Mouse (Mus musculus) limb, embryonic 14.5 days (tissue): Measurements from ENCODE around the gene St6galnac4. TPM values are rescaled to one million over a fixed set of nuclear protein-coding genes. Genes with fewer than 3 reads are reported as not detected.

ENCODE experiments used
- ATAC-seq: fragments of 200-750 bp; cut with Nextera tagmentation; 2 replicates; pipeline ENCODE4 v1.8.0; 2017; ENCODE audit warnings: low read depth, moderate number of reproducible peaks, moderate TSS enrichment; ENCODE audit not compliant: low FRiP score
- DNase-seq: peaks from one replicate; pipeline ENCODE4 v3.0.0-alpha.2; 2015; ENCODE audit warnings: low spot score
- H3K27ac ChIP-seq: fragments of 300-500 bp; sonication (generic); replicated peaks from 2 replicates; pipeline ENCODE4 v1.5.1; 2014; ENCODE audit warnings: low read depth, mild to moderate bottlenecking, low read length, moderate library complexity, mixed read lengths
- H3K27me3 ChIP-seq: fragments of 300-500 bp; sonication (generic); 2 replicates; pipeline ENCODE4 v1.6.1; 2014; ENCODE audit warnings: low read length, mixed read lengths; ENCODE audit not compliant: control insufficient read depth, insufficient read depth
- H3K36me3 ChIP-seq: fragments of 300-500 bp; sonication (generic); 2 replicates; pipeline ENCODE4 v1.6.1; 2014; ENCODE audit warnings: mild to moderate bottlenecking, low read length, moderate library complexity, mixed read lengths; ENCODE audit not compliant: control insufficient read depth, insufficient read depth
- H3K4me1 ChIP-seq: fragments of 300-500 bp; sonication (generic); 2 replicates; pipeline ENCODE4 v1.6.1; 2014; ENCODE audit warnings: antibody characterized with exemption, low read length, mixed read lengths; ENCODE audit not compliant: control insufficient read depth, insufficient read depth
- H3K4me2 ChIP-seq: fragments of 300-500 bp; sonication (generic); replicated peaks from 2 replicates; pipeline ENCODE4 v1.6.1; 2014; ENCODE audit warnings: low read depth, mild to moderate bottlenecking, low read length, moderate library complexity; ENCODE audit not compliant: severe bottlenecking
- H3K4me3 ChIP-seq: fragments of 300-500 bp; sonication (generic); replicated peaks from 2 replicates; pipeline ENCODE4 v1.5.1; 2014; ENCODE audit warnings: low read length
- H3K9ac ChIP-seq: fragments of 300-500 bp; sonication (generic); 2 replicates; pipeline ENCODE4 v1.6.1; 2014; ENCODE audit warnings: mild to moderate bottlenecking, low read depth, low read length, moderate library complexity; ENCODE audit not compliant: severe bottlenecking
- H3K9me3 ChIP-seq: fragments of 300-500 bp; sonication (generic); 2 replicates; pipeline ENCODE4 v1.6.1; 2016; ENCODE audit warnings: low read length; ENCODE audit not compliant: control insufficient read depth
- POLR2A ChIP-seq: fragments of 200-500 bp; IDR thresholded peaks from 2 replicates; pipeline ENCODE4 v1.8.0; 2012; ENCODE audit warnings: inconsistent platforms, mild to moderate bottlenecking, moderate library complexity, borderline replicate concordance; ENCODE audit not compliant: insufficient read depth, insufficient read length; ENCODE audit errors: extremely low read depth
- WGBS: fragments of 180-500 bp; shearing (Covaris S2); extraction: QIAGEN DNeasy Blood & Tissue Kit; methylation state at CpG from one replicate; pipeline ENCODE4 v1.1.7; 2014; 5-methylcytosine and 5-hydroxymethylcytosine counted together
- polyA plus RNA-seq, 2 experiments: library from polyadenylated mRNA; depleted of rRNA in 1 of 2; stranded (reverse) in 1 of 2; unstranded in 1 of 2; fragments of >200 nt; fragmentation: Nextera tagmentation in 1 of 2; extraction: Ambion mirVana in 1 of 2; gene quantifications; 2 replicates each; pipeline versions ENCODE4 v1.2.1 to v1.2.3; 2012 to 2014

The St6galnac4 gene
- polyA plus RNA-seq, 2 experiments: 31.8 to 33.9 TPM

- no peak for DNase-seq
- WGBS: 76% methylated on average over 5 of the region's 5 CpGs
- Histone ChIP-seq H3K4me1 (peaks cover 66% of the 10 kb centered on the region), H3K27ac (peak overlapping the region; percentile 43; the same call in 1 of the 2 replicates), H3K9ac (no peak overlapping the region), H3K9me3 (no peaks in the 10 kb centered on the region), H3K36me3 (peaks cover 4% of the 10 kb centered on the region), H3K27me3 (no peaks in the 10 kb centered on the region), H3K4me3 (no peak overlapping the region), H3K4me2 (no peak overlapping the region)
- no peak for ATAC-seq
- no peak for TF ChIP-seq POLR2A
Measured at GRCm38 (mm10) chr2:32624111-32624748, 37.3 kb downstream of the St6galnac4 start.

DNA sequence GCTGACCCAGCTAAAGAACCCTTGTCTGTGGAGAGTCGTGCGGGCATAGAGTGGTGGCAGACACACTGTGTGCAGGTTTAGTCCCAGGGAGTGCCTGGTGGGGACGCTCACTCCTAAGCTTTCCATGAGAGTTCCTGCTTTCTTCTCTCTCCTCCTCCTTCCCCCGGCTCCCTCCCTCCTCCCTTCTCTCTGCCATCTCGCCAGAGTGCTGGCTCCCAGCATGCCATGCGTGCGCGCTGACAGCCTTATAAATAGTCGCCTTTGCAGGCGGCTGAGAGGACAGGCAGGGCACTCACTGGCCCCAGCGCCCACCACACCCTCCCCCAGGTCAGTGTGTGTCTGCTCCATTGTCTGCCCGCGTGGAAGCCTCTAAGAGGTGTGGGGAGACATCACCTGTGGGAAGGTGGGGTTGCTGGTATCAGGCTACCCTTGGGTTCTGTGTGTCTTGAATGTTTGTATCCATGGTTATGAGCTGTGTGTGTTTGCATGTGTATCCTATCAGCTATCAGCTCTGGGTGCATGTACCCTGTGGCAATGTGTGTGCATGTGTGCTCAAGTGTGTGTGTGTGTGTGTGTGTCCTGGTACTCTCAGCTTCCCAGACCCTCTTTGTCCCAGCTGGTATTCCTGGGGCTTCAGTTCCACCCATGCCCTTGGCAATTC lies 38.4 kb downstream of the St6galnac4 start:
- TF ChIP-seq POLR2A: no peak
- Histone ChIP-seq H3K4me3 (peak overlapping the region; percentile 23), H3K27me3 (no peaks in the 10 kb centered on the region), H3K36me3 (no peaks in the 10 kb centered on the region), H3K27ac (peak overlapping the region; percentile 63), H3K4me2 (peak overlapping the region; percentile 55), H3K9me3 (no peaks in the 10 kb centered on the region), H3K4me1 (peaks cover 59% of the 10 kb centered on the region), H3K9ac (peak overlapping the region; percentile 46)
- 2% methylated on average over 13 of the region's 13 CpGs for WGBS
- ATAC-seq (peak; percentile 31; the same call in 1 of the 2 replicates), DNase-seq (no peak)

DNA sequence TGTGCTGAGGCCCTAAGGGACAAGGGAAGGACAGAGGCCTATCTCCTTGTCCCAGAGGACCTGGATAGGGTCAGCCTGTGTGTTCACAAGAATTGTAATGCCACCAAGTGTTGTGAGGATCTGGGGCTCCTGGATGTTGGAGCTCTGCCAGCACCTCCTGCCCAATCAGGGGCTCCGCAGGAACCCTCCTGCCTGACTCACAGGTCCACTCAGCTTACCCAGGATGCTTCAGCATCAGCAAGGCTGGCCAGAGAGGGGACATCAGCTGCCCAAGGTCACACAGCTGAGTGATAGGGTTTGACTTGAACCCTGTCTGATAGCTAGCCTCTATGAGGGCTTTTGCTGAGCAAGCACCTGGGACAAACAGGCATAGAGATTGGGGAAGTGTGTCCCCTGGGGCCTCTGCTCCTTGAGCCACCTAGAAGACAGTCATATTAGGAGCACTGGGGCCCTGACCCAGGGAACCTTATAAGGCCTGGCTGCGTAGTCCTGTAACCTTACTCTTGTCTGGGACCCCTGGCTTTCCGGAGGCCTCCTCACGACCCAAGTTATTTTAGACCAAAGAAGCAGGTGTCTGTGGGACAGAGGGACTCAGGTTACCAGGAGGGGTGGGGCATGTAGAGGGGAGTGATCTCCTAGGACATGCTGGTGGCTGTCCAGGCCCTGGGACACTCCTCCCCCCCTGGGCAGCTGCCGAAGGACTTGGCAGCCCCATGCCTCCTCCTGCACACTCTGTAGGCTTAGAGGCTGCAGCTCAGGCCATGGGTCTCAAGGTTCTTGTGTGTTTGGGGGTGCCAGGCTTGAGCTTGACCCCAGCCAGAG lies 39.2 kb downstream of the St6galnac4 start:
- 27% methylated on average over 5 of the region's 5 CpGs for WGBS
- ATAC-seq: peak; percentile 38; the same call in 1 of the 2 replicates
- H3K27ac ChIP-seq: peak overlapping the region; percentile 63; the same call in 1 of the 2 replicates
- H3K36me3 ChIP-seq: no peaks in the 10 kb centered on the region
- no peak for TF ChIP-seq POLR2A
- H3K9ac ChIP-seq: peak overlapping the region; percentile 46; the same call in 1 of the 2 replicates
- H3K9me3 ChIP-seq: no peaks in the 10 kb centered on the region
- H3K4me1 ChIP-seq: peaks cover 53% of the 10 kb centered on the region
- peak overlapping the region; percentile 55 for H3K4me2 ChIP-seq
- no peaks in the 10 kb centered on the region for H3K27me3 ChIP-seq
- H3K4me3 ChIP-seq: peak overlapping the region; percentile 23
- no peak for DNase-seq

GRCm38 (mm10) chr2:32627266-32628043 lies 40.6 kb downstream of the St6galnac4 start:
- Histone ChIP-seq H3K36me3 (no peaks in the 10 kb centered on the region), H3K4me2 (no peak overlapping the region), H3K9me3 (no peaks in the 10 kb centered on the region), H3K27me3 (no peaks in the 10 kb centered on the region), H3K4me3 (no peak overlapping the region), H3K27ac (no peak overlapping the region), H3K4me1 (peaks cover 43% of the 10 kb centered on the region), H3K9ac (no peak overlapping the region)
- ATAC-seq (no peak), DNase-seq (no peak)
- 53% methylated on average over 20 of the region's 20 CpGs for WGBS
- TF ChIP-seq POLR2A: no peak
